Mouse (Mus musculus) ES-CJ7 (cell line): ENCODE results near the gene Zfp335.
A peak's percentile ranks its signal among the peaks of the same experiment; 100 is the strongest.

Source experiments
- DNase-seq: peaks from one replicate; pipeline ENCODE4 v3.0.0; 2011; ENCODE audit warnings: low read depth, low spot score

Gene Zfp335

DNA sequence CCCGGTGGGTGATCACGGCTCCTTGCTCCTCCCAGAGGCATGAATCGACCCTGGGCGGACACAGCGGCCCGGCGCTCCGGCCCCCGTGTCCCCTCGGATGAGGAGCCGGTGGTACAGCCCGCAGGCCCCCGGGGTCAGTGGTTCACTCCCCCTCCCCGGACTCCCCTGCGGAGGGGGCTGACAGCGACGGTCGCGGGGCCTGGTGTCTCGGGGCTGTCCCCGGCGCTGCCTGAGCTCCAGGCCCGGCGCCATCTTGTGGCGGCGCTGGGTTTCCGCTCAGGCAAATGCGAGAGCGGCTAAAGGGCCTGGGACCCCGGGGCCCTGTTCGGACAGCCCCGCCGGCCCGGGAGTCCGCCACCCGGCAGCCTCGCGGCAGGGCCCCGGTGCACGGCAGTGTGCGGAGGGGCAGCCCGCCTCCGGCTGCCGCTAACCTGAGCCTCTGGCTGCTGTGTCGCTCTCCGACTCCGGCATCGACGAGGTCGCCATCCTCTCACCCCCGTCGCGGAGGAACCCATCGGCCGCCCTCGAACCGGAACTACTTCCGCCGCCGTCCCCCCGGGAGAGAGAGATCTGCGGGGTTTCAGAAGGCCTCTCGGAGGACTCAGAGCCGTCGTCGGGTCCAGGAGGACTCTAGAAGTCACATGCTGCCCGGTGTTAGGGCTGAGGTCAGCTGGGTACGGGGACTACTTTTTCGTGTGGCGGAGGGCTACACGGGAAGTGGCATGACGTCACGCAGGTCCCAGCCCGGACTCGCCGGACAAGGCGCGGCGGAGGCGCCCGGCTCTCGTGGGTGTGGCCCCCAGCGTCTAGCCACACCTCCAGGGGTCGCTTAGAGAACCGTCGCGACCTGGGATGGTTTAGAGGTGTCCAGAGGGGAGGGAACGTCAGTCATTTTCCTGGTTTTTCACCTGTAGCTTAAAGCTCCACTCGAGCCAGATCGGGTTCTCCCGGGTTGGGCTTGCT is at the start of gene Zfp335:
Gene Zfp335, minus strand, starts transcription at position 672 of the 963 bp plus-strand sequence.
- peak; percentile 96 for DNase-seq

DNA sequence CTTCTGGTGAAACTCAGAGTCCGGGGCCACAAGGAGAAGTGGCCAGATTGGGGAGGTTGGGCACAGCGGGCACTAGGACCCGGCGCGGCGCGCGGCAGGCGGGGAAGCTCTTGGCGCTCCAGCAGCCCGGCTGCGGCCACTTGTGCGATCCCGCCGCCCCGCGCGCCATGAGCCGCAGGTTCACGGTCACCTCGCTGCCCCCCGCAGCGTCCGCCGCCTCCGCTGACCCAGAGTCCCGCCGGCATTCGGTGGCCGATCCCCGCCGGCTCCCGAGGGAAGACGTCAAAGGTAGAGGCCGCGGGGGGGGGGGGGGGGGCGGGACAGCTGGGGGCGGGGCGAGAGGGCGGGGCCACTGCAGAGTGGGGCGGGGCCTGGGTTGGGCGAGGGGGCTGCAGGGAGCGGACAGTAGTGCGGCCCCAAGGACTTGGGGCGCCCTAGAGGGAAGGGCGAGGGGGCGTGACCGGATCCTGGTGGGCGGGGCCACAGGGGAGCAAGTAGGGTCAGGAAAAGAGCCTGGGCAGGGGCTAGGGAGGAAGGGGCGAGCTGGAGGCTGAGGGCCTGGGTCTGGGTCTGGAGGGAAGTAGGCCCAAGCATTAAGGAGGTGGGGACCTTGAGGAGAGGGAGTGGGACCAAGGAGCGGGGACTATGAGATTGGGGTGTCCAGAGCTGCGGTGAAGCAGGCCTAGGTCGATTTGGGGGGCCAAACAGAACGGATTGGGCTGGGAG is 49.3 kb upstream of the Zfp335 start, which contains the start of gene Slc12a5:
Gene Slc12a5, plus strand, starts transcription at position 87 of the 726 bp plus-strand sequence.
- DNase-seq = peak; percentile 71

DNA sequence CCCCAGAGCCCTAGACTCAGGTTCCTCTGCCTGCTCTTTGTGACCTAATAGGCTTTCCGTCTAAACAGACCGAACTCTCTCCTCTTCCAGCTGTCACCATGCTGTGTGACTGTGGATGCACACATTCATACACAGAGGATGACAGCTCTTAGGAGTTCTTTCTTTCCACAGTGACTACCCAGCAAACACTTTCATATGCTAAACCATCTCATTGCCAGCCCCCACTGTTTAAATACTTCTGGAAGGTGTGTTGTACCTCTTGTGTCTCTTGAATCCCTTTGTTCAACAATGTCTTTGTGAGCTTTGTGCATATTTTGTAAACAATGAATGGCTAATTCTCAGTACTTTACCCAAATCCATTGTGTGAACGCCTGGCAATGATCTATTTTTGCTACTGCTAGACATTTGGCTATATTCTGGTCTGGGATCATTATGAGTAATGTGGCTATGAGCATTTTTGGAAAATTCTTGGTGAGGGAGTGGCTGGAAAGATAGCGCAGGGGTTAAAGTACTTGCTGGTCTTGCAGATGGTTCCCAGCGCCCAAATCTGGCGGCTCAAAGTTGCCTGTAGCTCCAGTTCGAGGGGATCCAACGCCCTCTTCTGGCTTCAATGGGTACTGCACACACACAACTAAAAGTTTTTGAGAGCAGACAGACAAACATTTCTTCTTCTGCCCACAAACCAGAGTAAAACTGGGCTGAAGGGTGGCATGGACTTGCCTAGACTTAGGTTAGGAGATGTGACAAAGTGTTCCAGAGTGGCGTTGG is 46.2 kb upstream of the Zfp335 start:
- DNase-seq = peak; percentile 81

DNA sequence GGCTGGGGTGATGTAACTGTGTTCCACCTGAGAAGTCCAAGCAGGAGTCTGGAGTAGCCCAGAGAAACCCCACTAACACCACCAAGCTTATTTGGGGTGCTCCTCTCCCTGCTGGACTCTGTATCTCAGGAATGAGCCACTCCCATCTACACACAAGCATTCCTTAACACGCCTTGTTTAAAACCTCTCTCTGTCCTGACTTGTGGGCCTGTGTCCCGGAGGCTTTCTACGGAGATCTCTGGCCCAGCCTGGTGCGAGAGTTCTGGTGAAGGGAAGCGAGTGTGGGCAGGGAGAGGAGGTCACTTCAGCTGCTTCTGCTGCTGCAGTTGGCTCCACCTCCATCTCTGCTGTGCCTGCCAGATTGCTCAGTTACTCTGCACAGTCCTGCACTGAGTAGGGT is 44.6 kb upstream of the Zfp335 start:
- DNase-seq = no peak

DNA sequence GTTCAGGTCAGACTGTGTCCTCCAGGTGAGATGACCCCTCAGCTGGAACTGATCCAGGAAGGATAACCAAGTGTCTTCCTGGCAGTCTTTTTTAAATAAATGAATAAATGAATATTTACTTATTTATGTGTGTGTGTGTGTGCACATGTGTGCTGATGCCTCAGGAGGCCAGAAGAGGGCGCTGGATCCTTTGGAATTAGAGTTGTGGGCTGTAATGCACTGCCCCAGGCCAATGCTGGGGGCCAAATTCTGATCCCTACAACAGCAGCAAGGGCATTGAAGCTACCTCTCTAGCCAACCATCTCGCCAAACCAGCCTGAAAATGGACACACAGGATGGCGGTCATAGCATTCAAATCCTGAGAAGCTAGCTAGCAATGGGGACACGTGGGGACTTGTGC is 44.2 kb upstream of the Zfp335 start:
- no peak for DNase-seq

DNA sequence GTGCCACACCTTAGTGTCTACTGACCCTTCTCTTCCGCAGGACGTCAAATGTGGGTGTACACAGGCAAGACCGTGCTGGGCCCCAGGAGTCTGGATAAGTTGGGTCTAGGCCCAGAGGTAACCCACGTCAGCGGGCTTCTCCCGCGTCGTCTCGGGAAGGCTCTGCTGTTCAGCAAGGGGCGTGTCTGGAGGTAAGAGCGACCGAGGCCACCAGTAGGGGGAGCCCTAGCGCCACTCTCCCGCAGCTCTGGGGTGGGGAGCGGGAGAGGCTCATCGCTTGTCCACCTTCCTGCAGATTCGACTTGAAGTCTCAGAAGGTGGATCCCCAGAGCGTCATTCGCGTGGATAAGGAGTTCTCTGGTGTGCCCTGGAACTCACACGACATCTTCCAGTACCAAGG is 41.7 kb upstream of the Zfp335 start:
- DNase-seq = peak; percentile 87

DNA sequence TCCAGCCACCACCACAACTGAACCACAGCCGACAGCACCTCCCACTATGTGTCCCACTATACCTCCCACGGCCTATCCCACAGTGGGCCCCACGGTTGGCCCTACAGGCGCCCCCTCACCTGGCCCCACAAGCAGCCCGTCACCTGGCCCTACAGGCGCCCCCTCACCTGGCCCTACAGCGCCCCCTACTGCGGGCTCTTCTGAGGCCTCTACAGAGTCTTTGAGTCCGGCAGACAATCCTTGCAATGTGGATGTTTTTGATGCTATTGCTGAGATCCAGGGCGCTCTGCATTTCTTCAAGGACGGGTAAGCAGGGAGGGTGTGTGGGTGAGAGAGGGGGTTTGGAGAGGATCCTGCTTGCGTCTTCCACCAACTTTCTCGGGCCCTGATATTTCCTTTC is 40.9 kb upstream of the Zfp335 start:
- DNase-seq = peak; percentile 41

DNA sequence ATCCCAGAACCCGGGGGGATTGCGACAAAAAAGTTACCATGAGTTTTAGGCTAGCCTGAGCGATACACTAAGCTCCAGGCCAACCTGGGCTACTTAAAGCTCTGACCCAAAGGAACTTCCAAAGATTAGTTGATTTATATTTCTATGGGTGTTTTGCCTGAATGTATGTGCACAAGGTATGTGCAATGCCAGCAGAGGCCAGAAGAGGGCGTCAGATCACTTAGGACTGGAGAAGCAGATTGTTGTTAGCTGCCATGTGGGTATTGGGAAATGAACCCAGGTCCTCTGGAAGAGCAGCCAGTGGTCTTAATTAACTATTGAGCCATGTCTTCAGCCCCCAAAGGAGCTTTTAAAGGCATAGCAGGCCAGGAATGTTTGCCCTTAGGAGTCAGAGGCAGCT is 40.2 kb upstream of the Zfp335 start:
- DNase-seq = peak; percentile 75

DNA sequence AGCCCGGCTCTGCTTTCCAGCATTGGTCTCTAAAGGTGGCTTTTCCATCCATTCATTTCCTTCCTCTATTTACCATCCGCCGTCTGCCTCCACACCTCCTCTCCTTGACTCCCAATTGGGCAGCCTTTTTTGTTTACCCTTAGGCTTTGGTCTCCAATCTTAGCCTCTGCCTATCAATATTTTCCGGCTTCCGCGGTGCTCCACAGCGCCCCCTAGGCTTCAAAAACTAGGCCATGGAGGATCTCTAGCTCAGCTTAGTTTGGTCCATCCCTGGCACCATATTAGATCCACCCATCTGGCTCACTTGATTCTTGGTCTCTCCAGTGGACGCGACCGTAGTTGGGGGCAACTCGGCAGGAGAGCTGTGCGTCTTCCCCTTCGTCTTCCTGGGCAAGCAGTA is 38.9 kb upstream of the Zfp335 start:
- DNase-seq = peak; percentile 66

DNA sequence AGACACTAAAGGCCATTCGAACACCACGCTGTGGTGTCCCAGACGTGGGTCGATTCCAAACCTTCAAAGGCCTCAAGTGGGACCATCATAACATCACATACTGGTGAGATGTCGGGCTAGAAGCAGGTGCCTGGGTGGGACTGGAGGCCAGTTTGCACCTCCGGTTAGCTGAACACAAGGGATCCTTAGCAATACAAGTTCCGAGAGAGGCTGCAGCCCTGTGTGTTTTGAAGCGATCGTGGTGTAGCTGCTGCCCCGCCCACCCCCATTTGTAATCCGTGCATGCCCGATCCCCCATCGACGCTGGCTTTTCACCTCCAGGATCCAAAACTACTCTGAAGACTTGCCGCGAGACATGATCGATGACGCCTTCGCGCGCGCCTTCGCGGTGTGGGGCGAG is 37.4 kb upstream of the Zfp335 start:
- DNase-seq = no peak

DNA sequence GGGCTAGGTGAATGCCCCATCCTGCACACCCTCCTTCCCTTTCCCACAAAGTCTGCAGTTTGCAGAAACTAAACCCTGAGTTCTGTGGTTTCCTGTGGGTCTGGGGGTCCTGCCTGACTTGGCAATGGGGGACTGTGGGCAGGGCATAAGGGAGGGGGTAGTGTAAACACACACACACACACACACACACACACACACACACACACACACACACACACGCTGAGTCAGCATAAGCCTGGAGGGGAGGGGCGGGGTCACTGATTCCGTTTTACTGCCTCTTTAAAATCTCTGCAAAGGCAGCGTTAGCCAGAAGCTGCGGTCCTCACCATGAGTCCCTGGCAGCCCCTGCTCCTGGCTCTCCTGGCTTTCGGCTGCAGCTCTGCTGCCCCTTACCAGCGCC is 36.4 kb upstream of the Zfp335 start:
- no peak for DNase-seq

DNA sequence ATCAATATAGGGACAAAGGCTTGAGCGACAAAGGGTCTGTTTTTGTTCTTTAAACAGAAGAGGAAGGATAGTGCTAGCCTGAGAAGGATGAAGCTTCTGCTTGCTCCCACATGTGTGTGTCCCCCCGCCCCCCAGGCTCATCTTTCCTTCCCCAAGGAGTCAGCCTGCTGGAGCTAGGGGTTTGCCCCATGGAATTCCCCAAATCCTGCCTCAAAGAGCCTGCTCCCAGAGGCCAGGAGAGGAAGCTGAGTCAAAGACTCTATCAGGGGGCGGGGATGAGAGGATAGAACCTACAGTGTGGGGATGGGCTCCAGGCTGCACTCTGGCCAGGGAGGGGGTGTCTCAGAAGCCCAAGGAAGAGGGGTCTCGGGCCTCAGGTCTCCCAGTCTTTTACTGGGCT is 35.9 kb upstream of the Zfp335 start:
- DNase-seq = no peak

DNA sequence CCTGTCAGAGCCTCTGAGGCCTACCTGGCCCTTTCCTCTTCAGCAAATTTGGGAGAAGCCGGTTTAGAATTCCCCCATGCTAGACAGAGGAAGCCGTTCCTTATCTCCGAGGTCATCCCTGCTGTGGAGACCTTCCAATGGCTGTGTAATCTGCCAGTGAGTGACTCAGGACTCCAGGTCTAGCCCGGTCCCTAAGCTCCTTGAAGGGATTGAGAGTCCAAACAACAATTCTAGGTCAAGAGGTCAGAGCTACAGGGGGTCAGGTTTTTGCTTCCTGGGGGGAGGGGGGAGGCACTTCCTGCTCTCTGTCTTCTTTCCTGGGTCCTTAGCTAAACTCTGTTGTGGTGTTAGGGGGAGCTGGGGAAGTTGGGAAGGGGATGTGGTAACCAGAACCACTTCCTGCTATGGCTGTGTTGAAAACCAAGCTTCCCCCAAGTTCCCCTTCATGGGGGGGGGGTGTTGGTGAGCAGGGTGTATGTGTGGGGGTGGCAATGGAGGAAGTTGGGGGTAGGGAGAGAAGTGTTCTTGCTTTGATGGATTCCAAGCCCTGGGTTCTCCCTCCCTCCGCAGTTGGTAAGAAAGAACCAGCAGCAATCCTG is 31.2 kb upstream of the Zfp335 start:
- peak; percentile 87 for DNase-seq

DNA sequence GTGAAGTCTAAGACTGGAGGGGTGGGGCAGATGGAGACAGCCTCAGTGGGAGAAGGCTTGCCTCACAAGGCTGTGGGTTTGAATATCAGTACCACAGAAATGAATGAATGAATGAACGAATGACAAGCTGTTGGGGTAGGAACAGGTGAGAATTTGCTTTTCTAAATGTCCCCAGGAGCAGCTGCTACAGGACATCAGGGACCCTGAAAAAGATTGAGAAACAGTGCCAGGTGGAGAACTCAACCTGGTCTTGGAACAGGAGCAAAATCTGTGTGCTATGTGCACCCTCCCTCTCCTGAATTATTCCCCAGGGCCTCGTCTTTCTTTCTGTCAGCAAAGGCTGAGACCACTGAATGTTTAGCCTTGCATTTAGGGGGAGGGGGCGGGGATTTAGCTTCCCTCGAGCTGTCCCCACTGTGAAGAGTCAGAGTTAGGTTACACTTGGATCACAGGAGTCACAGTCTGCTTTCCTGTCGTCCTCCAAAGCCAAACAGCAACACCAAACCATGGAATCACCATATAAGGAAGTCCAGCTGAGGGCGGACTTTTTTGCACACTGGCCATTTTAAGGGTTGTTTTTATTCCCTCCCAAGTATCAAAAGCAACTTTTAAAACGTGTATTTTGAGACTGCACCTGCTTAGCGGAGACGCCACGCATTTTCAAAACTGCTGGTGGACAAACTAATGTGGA is 28.7 kb upstream of the Zfp335 start, which contains the start of gene Mmp9:
Gene Mmp9, plus strand, starts transcription at position 641 of the 691 bp plus-strand sequence.
- no peak for DNase-seq

DNA sequence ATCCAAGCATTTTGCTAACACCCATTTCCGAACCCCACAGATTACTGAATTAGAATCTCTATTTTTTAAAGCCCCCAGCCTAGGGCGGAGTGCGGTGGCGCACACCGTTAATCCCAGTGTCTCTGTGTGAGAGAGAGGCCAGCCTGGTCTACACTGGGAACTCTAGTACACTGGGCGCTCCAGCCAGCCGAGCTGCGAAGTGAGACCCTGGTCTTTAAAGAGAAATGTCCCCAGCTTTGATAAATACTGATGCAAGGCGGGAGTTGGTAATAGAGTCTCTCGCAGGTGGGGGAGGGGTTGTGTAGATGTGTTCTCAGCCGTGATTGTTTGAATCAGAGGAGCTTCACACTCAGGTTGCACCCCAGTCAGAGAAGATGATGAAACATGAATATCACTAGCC is 27.5 kb upstream of the Zfp335 start:
- no peak for DNase-seq

DNA sequence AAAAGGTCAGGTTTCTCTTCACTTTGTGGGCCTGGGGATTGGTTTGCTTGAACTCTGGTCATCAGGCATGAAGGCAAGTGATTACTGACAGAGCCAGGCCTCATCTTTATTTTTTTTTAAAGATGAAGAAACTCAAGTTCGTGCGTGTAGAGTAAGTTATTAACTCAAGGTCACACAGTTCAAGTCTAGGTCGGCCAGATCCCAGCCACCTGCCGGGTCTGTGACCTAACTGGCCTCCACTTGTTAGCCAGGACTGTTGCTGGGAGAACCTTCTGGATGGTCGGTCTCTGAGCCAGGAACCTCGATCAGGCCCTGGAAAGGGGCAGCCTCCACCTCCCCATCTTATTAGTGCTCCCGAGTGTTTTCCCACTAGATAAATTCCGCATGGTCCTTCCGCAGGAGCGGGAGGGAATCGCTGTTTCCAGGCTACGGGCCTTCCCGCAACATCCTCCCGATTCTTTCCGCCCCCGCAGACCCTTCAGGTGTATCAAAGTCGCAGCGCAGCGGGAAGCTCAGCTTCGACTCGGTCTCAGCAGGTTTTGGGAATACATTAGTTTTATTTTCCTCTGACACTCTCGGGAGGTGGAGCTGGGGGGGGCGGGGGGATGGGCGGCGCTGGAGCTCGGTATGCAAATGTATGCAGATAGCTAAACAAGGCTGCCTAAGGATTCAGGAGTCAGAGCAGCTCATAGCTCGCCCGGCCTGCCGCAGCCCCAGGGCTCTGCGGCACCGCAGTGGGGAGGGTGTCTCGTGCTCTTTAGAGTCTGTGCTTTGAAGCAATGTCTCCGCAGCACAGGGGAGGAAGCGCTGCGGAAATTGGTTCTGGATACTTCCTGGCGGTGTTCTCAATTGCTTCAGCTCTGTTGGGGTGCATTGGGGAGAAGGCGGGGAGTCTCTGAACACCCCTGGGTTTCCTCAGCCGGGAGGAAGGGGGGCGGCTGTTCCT is 26.9 kb upstream of the Zfp335 start:
- peak; percentile 86 for DNase-seq

DNA sequence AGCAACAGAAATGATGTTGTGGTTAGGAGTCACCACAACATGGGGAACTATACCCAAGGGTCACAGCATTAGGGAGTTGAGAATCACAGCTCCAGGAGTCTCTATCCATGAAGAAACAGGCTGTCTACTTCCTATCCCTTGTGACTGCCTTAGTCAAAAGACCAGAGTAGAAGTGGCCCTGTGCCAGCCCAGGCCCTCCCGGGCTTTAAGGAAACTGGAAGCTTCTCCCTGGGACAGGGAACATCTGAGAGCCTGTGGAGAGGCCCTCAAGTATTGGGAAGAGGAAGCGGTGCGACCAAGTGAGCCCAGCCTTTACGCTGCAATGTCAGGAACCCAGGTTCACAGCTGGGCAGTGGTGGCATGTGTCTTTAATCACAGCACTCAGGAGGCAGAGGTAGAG is 24.4 kb upstream of the Zfp335 start:
- DNase-seq = no peak

DNA sequence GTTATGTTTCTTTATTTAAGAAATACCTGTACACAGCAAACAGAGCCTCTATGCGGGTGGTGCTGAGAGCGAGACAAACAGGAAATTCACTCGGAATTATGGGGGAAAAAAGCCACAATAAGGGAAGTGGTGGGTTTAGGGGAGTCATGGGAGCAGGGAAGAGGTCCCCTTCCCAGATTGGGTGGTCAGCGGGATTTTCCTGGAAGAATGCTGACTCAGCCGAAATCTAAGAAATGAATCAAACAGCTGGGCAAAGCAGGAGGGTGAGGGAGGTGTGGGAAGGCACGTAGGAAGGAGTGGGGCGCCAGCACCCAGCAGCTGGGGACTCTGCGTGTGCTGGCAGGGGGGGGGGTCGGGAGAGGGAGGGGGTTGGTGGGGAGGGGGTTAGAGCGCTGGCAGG is 22.0 kb upstream of the Zfp335 start:
- DNase-seq = no peak

DNA sequence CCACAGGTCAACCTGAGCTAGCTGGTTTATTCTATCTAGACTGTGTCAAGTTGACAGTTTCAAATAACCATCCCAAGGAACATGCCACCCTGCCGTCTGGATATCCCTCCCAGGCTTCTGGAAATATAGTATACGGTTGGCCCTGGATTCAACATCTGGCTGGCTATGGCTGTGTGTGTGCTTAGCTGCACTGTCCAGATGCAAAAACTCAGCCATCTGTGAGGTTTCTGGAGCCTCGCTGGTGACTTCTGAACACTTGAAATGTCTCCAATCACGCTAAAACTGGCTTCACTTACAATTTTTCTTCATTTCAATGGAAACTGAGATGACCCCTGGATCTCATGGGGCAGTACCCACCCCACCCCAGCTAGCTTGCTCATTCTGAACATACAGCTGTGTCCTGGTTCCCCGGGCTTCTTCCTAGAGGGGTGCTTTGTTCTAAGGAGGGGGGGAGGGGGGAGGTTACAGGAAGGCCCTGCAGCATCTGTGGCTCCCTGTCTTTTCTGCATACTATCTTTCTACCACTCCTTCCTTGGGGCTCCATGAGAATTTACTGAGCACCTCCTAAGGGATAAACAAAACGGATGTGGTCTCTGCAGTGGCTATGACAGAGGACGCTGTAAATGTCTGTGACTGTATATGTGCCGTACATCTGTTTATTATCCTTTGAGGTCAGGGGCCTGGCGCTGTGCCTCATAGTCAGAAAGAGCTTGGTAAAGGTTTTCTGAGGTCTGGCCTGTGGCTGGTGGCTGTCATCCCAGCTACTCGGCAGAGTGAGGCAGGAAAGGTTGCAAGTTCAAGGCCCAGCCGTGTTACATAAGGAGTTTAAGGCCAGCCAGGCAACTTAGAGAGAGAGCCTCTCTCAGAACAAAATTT is 19.4 kb upstream of the Zfp335 start:
- DNase-seq = no peak
